Mouse (Mus musculus) A20 (cell line): ENCODE data around the gene Dact3.

Experiments used
- DNase-seq: peaks from one replicate; pipeline ENCODE4 v3.0.0-alpha.2; 2011; ENCODE audit warnings: low read depth, low spot score

The Dact3 gene

DNA sequence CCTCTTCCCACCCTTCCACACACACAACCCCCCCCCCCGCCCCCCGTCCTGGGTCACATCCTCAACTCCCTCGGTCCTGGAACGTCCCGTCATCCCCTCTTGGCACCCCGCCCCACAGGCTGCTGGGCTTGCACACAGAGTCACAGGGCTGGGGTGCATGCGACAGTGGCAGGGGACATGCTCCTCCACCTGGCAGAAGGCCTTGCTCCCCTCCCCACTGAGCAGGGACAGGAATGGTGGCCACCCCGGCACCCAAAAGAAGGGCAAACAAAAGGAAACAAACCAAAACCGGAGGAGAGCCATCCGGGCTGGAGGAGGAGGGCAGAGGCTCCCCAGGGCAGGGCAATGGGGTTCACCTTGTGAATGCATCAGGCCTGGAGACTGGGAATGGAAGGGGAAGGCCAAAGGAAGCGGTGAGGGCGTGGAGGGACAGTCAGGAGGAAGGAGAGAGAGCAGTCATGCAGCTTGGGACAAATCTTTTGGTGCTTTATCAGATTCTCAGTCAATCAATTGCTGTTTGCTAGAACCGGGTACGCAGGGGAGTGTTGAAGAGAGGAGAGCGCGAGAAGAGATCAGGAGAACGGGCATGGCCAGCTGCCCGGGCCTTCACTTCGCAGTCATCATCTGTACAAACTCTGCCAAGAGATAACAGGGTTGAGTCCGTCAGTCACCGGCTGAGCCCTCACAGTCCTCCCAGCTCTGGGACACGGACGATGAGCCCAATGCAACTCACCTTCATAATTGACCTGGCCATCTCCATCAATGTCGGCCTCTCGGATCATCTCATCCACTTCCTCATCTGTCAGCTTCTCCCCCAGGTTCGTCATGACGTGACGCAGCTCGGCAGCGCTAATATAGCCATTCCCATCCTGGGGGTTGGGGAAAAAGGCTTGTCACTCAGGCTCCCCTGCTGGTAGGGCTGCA lies 41.5 kb downstream of the Dact3 start:
- no peak for DNase-seq

DNA sequence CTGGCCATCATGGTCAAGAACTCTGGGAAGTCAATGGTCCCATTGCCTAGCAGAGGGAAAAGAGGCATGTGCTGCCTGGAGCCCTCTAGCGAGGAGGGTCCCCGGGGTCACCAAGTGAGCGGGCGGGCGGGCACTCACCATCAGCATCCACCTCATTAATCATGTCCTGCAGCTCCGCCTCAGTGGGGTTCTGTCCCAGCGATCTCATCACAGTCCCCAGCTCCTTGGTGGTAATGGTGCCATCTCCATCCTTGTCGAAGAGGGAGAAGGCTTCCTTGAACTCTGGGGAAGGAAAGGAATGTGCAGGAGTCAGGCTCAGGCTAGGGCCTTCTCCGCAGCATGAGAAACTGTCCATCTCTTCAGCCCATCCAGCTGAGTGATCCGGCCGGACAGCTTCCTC lies 42.3 kb downstream of the Dact3 start:
- DNase-seq = no peak

DNA sequence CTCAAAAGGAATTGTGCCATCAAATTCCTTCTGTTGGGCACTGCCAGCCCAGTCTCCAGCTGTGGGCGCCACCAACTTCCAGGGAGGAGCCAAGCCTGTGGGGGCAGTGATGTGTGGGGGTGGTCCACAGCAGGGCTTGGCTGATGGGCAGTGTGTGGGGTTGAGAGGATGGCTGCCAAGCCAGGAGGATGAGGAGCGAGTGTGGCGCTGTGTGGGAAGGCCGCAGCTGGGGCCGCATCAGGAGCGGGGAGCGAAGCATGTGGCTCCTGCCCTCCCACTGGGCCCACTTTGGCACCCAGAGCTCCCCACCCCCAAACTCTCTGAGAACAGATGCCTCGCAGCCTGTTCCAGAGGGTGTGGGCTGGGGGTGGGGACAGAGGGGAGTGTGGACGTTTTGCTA lies 42.9 kb downstream of the Dact3 start:
- DNase-seq = no peak

DNA sequence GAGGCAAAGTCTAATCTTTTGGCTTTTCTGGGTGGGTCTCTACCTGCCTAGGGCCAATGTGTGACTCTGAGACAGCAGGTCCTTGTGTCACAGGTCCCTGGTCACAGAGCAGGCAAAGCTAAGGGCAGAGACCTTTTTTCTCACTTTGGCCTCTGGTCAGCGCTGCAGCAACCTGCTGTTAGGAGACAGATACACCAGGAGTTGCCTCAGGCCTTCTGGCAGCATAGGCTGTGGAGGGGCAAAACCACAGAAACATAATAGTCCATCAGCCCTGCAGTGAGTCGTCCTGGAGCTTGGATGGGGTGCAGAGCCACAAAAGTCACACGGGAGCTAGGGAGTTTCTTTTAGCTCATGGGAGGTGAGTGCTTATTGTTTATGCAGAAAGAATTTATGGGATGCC lies 43.6 kb downstream of the Dact3 start:
- DNase-seq = no peak

DNA sequence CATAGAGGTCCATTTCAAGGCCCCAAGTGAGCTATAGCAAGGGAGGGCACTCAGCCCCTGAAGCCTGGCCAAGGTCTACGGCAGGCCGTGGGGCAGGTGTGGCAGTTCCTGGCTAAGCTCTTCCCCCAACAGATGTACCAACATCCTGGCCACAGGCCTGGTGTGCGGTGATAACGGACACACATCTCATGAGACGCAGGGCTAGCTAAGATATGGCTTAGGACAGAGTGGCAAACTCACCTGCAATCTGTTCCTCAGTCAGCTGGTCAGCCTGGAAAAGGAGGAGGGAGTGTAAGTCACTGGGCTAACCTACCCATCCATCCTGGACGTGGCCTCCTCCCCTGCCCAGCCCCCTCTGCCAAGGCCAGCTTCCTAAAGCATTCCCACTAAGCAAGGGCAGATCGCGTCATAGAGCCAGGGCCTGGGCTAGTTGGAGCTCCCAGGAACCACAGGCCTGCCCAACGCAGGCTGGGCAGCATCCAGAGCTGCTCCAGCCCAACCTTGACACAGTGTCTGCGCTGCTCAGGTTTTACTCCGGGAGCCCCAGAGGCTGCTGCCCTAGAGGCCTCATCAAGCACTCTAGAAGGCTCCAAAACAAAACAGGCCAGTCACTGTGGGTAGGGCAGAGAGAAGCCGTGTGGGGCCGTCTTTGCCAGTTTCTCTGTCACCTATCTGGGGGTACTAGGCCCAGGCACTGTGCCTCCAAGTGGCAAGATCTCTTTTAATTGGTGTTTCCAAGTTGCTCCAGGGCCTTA lies 44.5 kb downstream of the Dact3 start:
- DNase-seq = no peak

DNA sequence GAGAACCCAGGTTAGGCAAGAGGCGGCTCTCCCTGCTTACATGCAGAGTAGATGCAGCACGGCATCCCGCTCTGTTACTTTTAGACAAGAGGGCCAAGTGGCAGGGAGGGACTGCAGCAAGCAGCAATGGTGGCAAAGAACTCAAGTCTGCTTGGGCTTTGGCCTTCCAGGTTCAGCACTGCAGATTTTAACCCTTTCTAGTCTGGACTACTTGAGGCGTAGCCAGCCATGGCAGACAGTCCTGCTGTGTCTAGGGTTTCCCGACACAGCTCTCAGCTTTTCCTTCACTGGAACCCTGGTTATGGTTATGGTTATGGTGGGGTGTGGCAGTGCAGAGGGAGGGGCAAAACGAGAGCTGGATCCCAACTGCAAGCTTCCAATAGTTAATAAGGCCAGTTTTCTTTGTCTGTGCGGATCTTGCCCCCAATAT lies 45.0 kb downstream of the Dact3 start:
- no peak for DNase-seq

DNA sequence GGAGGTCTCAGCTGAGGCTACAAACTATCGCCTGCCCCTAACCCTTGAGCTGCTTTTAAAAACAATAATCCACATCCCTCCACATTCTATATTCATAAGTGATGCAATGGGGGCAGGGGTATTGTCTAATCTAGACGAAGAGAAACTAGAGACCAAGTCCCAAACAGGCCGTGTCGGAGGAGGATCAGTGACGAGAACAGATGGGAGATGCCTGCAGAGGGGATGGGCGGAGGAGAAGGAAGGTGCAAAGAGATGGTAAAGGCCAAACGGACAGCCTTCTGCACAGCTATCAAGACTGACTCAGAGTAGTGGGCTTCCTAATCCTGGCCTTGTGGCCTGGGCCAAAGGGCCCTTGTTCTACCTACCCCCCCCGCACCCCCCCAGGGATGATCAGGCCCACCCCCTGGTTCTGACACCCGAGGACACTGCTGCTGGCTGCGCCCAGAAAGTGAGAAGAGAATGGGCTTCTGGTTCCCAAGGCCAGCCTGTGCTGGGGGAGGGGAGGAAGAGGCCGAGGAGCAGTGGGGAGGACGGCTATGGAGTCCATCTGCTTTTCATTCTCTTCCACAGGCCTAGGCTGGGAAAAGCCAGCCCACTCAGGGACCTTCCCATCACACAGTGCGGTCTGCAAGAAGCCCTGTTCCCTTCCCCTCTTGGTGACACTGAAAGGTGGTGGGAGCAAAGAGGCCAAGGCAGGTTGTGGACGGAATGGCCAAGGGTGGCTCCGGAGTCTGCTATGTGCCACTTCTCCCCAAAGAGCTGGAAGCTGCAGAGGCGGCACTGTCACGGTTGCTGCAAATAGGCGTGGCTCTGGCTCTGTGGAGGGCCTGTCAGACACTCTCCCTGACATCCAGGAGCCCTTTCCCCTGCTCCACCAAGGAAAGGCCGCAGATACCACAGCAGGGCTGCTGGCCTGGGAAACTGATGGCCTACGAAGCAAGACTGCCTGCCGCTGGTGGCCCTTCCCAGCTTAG lies 46.0 kb downstream of the Dact3 start:
- no peak for DNase-seq

DNA sequence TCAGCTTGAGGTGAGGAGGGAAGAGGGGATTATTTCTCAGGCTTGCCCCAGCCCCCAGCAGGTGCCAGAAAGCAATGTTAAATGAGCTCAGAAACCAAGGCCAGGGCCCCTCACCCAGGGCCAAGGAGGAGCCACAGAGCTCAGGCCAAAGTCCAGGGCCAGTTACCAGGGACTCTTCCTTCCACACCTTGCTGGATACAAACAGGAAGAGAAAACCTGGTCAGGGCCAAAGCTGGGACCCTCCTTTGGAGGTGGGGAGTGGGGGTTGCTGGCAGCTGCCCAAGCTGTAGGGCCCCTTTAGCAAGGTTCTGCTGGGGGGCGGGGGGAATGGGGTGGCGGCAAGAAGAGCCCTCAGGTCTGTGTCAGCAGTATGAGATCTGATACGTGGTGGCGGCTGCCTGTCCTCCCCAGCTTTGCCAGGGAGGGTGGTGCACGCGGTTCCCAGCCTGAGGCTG lies 46.8 kb downstream of the Dact3 start:
- DNase-seq = no peak

DNA sequence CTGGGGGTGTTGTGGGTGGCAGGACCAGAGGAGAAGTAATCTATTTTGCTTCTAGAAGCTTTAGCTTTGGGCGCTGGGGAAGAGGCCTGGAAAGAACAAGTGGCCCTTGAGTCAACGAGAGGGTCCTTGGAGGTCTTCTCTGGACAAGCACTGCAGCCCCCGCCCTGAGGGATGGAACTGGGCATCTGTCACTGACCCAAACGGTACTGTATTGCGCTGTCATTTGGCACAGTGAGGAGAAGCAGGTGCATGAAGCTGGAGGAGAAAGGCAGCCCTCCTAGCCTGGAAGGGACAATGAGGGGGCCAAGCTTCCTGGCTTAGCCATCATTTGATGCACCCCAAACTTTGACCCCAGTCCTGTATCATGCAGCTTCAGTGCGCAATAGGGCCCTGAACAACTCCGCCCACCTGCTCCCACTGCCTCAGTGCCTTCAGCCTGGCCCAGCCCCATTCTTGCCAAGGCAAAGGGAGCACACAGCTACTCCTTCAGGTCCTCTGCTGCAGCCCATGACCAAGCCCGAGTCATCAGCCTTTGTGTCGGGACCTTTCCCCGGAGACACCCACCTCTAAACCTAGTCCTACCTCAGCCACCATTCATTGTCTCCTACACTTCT lies 47.4 kb downstream of the Dact3 start:
- DNase-seq = peak; percentile 35

DNA sequence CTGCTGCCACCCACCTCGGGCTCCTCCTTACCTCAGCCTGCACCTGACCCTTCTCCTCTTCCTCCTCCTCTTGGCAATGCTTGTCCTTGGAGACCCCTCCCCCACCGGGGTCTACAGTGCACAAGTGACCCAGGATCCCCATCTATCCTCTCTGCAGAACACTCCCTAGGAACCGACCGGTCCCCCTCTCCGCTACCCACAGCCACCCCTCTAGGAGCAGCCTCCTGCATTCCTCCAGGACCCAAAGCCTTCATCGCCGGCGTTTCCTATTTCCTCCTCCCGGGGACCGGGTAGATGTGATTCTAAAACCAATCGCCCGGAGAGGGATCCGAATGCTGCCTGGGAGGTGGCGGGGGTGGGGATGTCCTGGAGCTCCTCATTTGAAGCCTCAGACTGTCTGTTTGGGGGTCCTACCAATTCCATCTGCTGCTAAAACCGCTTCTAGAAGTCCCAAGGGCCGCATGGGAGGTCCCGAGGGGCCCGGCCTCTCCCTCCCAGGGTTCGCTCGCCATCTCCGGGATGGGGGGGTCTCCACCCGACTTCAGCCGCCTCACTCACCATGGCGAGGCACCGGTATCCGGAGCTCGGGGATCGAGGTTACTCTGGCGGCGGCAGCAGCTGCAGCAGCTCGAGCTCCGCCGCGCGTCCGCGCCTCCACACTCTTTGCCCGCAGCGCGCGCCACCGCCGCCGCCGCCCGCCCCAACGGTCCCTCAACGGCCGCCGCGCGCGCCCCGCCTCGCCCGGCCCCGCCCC lies 48.3 kb downstream of the Dact3 start:
- DNase-seq = no peak

DNA sequence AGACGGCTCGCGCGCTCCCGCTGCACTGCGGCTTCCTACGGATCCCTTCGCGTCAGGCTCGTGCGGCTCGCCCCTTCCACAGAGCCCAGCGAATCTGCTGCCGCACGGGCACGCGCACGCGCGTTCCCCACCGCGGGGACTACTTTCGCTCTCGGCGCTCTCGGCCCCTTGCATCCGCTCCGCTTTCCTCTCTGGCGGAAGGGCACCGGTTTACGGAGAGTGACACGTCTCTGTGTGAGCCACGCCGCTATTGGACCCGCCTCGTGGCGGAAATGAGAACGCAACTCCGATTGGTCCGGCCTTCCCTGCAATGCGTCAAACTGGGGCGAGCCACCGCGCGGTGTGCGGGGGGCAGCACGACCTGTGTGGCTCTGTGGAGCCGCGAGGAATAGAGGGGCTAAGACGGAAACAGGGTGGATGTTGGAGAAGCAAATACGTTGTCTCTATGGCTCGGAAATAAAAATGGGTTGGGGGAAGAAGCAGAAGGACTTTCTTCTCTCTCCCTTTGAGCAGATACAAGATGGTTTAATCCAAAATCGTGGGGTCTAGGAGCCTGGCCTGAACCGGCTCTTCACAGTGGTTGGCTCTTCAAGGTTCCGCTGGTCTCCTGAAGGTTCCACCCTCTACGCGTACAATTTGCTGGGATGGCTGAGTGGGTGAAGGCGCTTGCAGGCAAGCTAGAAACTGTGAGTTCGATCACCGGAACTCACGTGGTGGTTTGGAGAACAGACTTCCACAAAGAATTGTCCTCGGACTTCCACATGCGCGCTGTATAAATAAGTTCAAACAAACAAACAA lies 49.1 kb downstream of the Dact3 start, which contains the start of gene Calm3:
Gene Calm3 (minus strand): TSS at position 78 of the 798 bp plus-strand sequence.
- DNase-seq = peak; percentile 100

DNA sequence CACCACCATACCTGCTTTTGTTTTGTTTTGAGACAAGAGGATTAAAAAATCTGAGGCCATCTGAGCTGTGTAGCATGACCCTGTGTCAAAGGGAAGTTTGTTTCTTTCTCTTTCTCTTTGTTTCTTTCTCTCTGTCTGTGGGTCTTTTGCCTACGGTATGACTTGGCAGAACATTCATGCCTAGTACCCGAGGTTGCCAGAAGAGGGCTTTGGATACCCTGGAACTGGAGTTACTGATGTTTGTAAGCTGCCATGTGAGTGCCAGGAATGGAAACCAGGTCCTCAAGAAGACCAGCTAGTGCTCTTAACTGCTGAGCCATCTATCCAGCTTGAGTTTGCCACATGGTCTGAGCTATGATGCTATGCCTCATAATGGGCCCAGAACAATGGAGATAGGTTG lies 53.2 kb downstream of the Dact3 start:
- DNase-seq = peak; percentile 46

DNA sequence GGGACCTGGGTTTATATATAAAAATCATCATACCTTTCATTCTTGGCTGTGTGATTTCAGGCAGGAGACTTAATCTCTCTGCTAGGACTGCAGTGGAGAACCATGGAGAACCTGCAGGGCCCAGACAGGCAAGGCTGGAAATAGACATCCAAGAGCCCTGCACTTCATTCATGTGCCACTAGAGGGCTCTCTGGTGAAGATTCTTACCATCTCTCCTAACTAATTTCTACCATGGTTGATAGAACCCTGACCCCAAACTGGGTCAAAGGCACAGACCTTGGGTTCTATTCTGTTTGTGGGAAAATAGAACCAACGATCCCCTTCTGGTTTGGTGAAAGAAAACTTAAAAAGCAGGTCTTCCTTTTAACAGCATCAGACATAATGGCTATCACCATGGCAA lies 55.7 kb downstream of the Dact3 start:
- DNase-seq = peak; percentile 72

DNA sequence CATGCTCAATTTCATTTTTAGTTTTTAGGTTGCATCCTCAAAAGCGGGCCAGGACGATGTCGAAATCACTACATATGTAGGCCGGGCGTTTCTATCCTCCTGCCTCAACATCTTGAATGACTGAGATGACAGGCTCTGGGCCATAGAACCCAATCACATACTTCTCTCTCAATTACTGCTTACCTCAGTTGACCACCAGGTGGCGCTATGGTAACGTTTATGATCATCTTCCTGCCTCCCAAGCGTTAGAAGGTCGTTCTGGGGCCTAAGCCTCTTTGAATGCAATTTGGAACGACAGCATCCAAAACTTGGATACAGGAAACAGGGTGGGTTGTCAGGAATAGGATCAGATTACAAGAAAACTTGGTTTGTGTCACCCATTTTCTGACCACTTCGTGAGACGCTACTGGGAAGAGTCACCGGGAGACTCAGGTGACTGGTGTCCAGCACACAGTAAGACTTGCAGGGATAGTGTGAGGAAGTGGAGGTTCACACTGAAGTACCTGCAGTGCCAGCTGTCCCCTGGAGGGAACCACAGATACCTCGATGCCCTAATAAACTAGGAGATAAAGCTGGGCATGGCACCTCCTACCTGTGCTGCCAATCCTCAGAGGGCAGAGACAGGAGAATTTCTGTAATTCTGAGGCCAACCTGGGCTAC lies 57.0 kb downstream of the Dact3 start:
- DNase-seq = peak; percentile 86

DNA sequence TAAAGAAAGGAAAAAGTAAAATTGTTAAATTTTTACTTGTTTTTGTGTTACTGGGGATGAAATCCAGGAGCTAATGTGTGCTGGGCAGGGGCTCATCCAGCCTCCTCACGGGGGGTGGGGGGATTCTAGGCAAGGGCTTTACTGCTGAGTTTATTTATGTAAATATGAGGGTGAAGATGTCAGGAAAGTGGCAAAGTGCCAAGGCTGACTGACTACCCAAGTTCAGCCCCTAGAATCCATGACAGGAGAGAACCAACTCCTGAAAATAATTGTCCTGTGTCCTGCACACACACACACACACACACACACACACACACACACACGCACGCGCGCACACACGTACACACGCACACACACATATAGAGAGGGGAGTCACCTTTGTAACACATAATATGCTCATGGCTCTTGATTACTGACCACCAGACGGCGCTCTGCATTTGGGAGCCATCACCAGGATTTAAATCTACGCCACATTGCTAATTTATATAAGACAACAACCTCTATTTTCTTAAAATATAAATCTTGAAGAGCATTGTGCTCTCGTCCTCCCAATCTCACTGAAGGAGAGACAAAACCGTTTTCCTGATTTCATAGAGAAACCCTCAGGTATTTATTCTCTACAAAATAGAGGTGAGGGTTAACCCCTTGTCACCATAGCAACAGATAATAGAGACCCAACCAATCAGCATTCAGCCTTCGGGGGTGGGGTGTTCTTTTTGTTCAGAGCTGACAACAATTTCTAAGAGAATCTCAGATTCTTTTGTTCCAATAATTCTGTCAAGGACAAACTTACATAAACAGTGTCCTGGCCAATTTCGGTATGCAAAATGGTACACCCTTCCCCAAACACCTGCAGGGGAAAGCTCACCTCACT lies 57.8 kb downstream of the Dact3 start:
- peak; percentile 78 for DNase-seq
